Mouse (Mus musculus): ENCODE data around the gene Ctsd. TPM values are rescaled to one million over a fixed set of nuclear protein-coding genes. Genes with fewer than 3 reads are reported as not detected.
A peak's percentile ranks its signal among the peaks of the same experiment; 100 is the strongest.

Ctsd gene
- total and polyA plus RNA-seq, 3 experiments: 64.7 to 1,036 (median 133) TPM

DNA sequence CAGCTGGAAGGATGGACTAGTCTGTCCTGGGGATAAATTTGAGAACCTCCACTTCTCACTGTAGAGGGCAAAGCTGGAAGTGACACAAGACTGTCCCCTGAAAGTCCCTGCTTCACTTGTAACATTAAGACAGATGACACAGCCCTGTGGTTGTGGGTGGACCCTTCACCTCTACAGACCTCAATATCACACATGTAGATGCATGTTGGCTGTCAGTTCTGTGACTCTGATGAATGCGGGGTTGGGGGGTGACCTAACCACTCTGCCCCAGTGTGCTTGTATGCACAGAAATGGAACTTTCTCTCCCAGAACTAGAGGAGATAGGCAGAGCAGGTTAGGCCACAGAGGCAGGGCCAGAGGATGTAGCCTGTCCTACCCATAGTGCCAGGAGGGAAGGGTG lies 8.8 kb upstream of the Ctsd start:
- no peak overlapping the region; the same call in 1 of the 2 replicates for H3K4me3 ChIP-seq (ENCODE audit: low read depth, low read length)
- DNase-seq (ENCODE audit: low spot score): no peak
- no peak for TF ChIP-seq GATA1 (IDR thresholded peaks at IDR 0.05; ENCODE audit: borderline replicate concordance, low read length)
- no peak for TF ChIP-seq CTCF (IDR thresholded peaks at IDR 0.05; ENCODE audit: low read depth, low read length)
- no peak for TF ChIP-seq GATA2 (IDR thresholded peaks at IDR 0.05; ENCODE audit: borderline replicate concordance, low read depth, low read length)
- TF ChIP-seq TAL1 (conservative IDR thresholded peaks at IDR 0.05; ENCODE audit: low read depth, low read length): no peak
- TF ChIP-seq POLR2AphosphoS5 (IDR thresholded peaks at IDR 0.05; ENCODE audit: insufficient replicate concordance, low read depth, low read length): no peak

DNA sequence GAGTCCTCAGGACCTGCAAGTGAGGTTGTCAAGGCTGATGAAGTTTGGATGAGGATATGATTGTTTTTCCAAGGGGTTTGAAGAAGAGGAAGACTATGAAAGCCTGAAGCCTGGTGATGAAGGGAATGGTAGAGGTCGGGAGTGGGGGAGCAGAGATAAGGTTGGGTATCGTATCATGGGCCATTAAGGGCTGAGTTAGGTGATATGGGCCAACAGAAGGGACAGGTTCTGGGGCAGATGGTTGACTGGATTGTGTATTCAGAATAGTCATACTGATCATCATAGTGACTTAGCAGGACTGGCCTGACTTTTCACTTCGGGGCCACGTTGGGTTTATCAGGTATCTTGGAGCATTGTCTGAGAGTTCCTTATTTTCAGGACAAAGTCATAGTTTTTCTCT lies 7.6 kb upstream of the Ctsd start:
- no peak for DNase-seq (ENCODE audit: low spot score)
- no peak for ATAC-seq (ENCODE audit: extremely low read depth, insufficient number of reproducible peaks, low FRiP score, poor library complexity, severe bottlenecking)

More for the DNA sequence above, 8.8 kb upstream of the Ctsd start:
- Histone ChIP-seq H3K36me3 (replicated peaks) (no peaks in the 10 kb centered on the region), H3K27me3 (ENCODE audit: insufficient read depth, low read length) (no peaks in the 10 kb centered on the region), H3K9me3 (replicated peaks) (no peaks in the 10 kb centered on the region), H3K4me1 (ENCODE audit: insufficient read depth, low read depth, low read length) (peaks cover 97% of the 10 kb centered on the region)
- no peak for ATAC-seq (ENCODE audit: extremely low read depth, insufficient number of reproducible peaks, low FRiP score, poor library complexity, severe bottlenecking)

GRCm38 (mm10) chr7:142394261-142395190 lies 6.7 kb upstream of the Ctsd start:
- TF ChIP-seq GATA1 (IDR thresholded peaks at IDR 0.05; ENCODE audit: borderline replicate concordance, low read length): no peak
- H3K4me3 ChIP-seq (ENCODE audit: low read depth, low read length): peak overlapping the region; percentile 5; the same call in 1 of the 2 replicates
- H3K9me3 ChIP-seq (replicated peaks): no peaks in the 10 kb centered on the region
- ATAC-seq (ENCODE audit: extremely low read depth, insufficient number of reproducible peaks, low FRiP score, poor library complexity, severe bottlenecking): peak; percentile 28
- peak; percentile 54 for DNase-seq (ENCODE audit: low spot score)
- no peaks in the 10 kb centered on the region for H3K27me3 ChIP-seq (ENCODE audit: insufficient read depth, low read length)
- no peaks in the 10 kb centered on the region for H3K36me3 ChIP-seq (replicated peaks)
- peaks cover 99% of the 10 kb centered on the region for H3K4me1 ChIP-seq (ENCODE audit: insufficient read depth, low read depth, low read length)

More for the DNA sequence above, 7.6 kb upstream of the Ctsd start:
- Histone ChIP-seq H3K36me3 (replicated peaks) (no peaks in the 10 kb centered on the region), H3K4me3 (ENCODE audit: low read depth, low read length) (no peak overlapping the region), H3K4me1 (ENCODE audit: insufficient read depth, low read depth, low read length) (peaks cover 99% of the 10 kb centered on the region), H3K27me3 (ENCODE audit: insufficient read depth, low read length) (no peaks in the 10 kb centered on the region), H3K9me3 (replicated peaks) (no peaks in the 10 kb centered on the region)
- TF ChIP-seq GATA1 (IDR thresholded peaks at IDR 0.05; ENCODE audit: borderline replicate concordance, low read length) (no peak), TAL1 (conservative IDR thresholded peaks at IDR 0.05; ENCODE audit: low read depth, low read length) (peak; percentile 27), CTCF (IDR thresholded peaks at IDR 0.05; ENCODE audit: low read depth, low read length) (no peak)

GRCm38 (mm10) chr7:142393191-142393590 lies 5.4 kb upstream of the Ctsd start:
- peak; percentile 76 for ATAC-seq (ENCODE audit: extremely low read depth, insufficient number of reproducible peaks, low FRiP score, poor library complexity, severe bottlenecking)
- Histone ChIP-seq H3K4me1 (ENCODE audit: insufficient read depth, low read depth, low read length) (peaks cover 99% of the 10 kb centered on the region), H3K27me3 (ENCODE audit: insufficient read depth, low read length) (no peaks in the 10 kb centered on the region), H3K36me3 (replicated peaks) (no peaks in the 10 kb centered on the region), H3K4me3 (ENCODE audit: low read depth, low read length) (no peak overlapping the region; the same call in 1 of the 2 replicates), H3K9me3 (replicated peaks) (no peaks in the 10 kb centered on the region)
- DNase-seq (ENCODE audit: low spot score): peak; percentile 70
- TF ChIP-seq POLR2AphosphoS5 (IDR thresholded peaks at IDR 0.05; ENCODE audit: insufficient replicate concordance, low read depth, low read length): no peak
- no peak for TF ChIP-seq TAL1 (conservative IDR thresholded peaks at IDR 0.05; ENCODE audit: low read depth, low read length)
- no peak for TF ChIP-seq GATA2 (IDR thresholded peaks at IDR 0.05; ENCODE audit: borderline replicate concordance, low read depth, low read length)
- TF ChIP-seq CTCF (IDR thresholded peaks at IDR 0.05; ENCODE audit: low read depth, low read length): no peak
- no peak for TF ChIP-seq GATA1 (IDR thresholded peaks at IDR 0.05; ENCODE audit: borderline replicate concordance, low read length)

DNA sequence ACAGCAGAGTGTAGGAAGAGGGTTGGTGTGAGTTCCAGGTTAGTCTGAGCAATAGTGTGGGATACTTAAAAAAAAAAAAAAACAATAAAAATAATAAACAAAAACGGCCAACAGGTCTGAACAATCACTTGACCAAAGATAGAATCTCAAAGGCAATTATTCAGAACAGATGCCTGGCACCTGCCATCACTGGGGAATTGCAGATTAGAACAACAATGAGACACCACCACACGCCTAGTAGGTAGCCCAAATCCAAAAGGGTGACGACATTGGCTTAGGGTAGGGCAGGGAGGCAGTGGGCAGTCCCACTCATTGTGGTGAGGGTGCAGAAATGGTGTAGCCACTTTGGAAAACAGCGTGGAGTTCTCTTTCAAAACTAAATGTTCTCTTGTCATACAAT lies 3.8 kb upstream of the Ctsd start:
- TF ChIP-seq CTCF (IDR thresholded peaks at IDR 0.05; ENCODE audit: low read depth, low read length) (no peak), GATA1 (IDR thresholded peaks at IDR 0.05; ENCODE audit: borderline replicate concordance, low read length) (no peak), POLR2AphosphoS5 (IDR thresholded peaks at IDR 0.05; ENCODE audit: insufficient replicate concordance, low read depth, low read length) (no peak), TAL1 (conservative IDR thresholded peaks at IDR 0.05; ENCODE audit: low read depth, low read length) (no peak), GATA2 (IDR thresholded peaks at IDR 0.05; ENCODE audit: borderline replicate concordance, low read depth, low read length) (no peak)
- peaks cover 3% of the 10 kb centered on the region for H3K36me3 ChIP-seq (replicated peaks)
- H3K27me3 ChIP-seq (ENCODE audit: insufficient read depth, low read length): no peaks in the 10 kb centered on the region
- peaks cover 92% of the 10 kb centered on the region for H3K4me1 ChIP-seq (ENCODE audit: insufficient read depth, low read depth, low read length)
- ATAC-seq (ENCODE audit: extremely low read depth, insufficient number of reproducible peaks, low FRiP score, poor library complexity, severe bottlenecking): no peak
- no peak for DNase-seq (ENCODE audit: low spot score)
- no peaks in the 10 kb centered on the region for H3K9me3 ChIP-seq (replicated peaks)
- no peak overlapping the region for H3K4me3 ChIP-seq (ENCODE audit: low read depth, low read length)

DNA sequence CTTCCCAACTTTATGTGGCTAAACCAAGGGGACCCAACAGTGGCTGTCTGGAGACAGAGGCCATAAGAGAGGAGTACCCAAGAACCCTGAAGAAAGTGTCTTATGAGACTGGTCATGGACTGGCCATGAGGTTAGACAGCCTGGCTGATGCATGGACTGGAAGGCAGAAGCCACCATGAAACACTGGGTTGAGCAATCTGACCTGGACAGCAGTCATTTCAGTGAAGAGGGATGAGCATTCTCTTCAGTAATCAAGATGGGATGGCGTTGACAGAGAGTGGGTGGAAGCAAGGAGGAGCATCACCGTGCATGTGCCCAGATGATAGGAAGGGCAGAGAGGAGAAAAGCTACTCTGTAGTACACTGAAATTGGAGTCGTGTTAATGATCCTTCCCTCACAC lies 3.3 kb upstream of the Ctsd start:
- TF ChIP-seq POLR2AphosphoS5 (IDR thresholded peaks at IDR 0.05; ENCODE audit: insufficient replicate concordance, low read depth, low read length) (no peak), GATA2 (IDR thresholded peaks at IDR 0.05; ENCODE audit: borderline replicate concordance, low read depth, low read length) (no peak), CTCF (IDR thresholded peaks at IDR 0.05; ENCODE audit: low read depth, low read length) (no peak), GATA1 (IDR thresholded peaks at IDR 0.05; ENCODE audit: borderline replicate concordance, low read length) (no peak), TAL1 (conservative IDR thresholded peaks at IDR 0.05; ENCODE audit: low read depth, low read length) (no peak)
- H3K4me1 ChIP-seq (ENCODE audit: insufficient read depth, low read depth, low read length): peaks cover 92% of the 10 kb centered on the region
- H3K9me3 ChIP-seq (replicated peaks): no peaks in the 10 kb centered on the region
- peaks cover 8% of the 10 kb centered on the region for H3K36me3 ChIP-seq (replicated peaks)
- no peak for DNase-seq (ENCODE audit: low spot score)
- H3K4me3 ChIP-seq (ENCODE audit: low read depth, low read length): no peak overlapping the region
- H3K27me3 ChIP-seq (ENCODE audit: insufficient read depth, low read length): no peaks in the 10 kb centered on the region
- no peak for ATAC-seq (ENCODE audit: extremely low read depth, insufficient number of reproducible peaks, low FRiP score, poor library complexity, severe bottlenecking)
